Mouse (Mus musculus) CH12.LX (cell line): ENCODE data around the gene Myo15b.

ENCODE experiments used
- BHLHE40 ChIP-seq: IDR thresholded peaks from 2 replicates; pipeline ENCODE4 v1.6.1; 2011; ENCODE audit warnings: mild to moderate bottlenecking, low read depth, low read length, improper control_type of control experiment
- CTCF ChIP-seq, 2 experiments: IDR thresholded peaks in 1 of 2; conservative IDR thresholded peaks in 1 of 2; 2 replicates each; pipeline ENCODE4 v1.5.1; 2011 to 2012; ENCODE audit warnings: low read depth in 2 of 2, low read length in 2 of 2, improper control_type of control experiment in 1 of 2, inconsistent platforms in 1 of 2, mild to moderate bottlenecking in 1 of 2, moderate library complexity in 1 of 2
- POLR2A ChIP-seq: IDR thresholded peaks from 2 replicates; pipeline ENCODE4 v1.6.1; 2011; ENCODE audit warnings: low read depth, mild to moderate bottlenecking, improper control_type of control experiment, low read length
- USF1 ChIP-seq: IDR thresholded peaks from 2 replicates; pipeline ENCODE4 v1.6.1; 2014; ENCODE audit warnings: low read depth, mild to moderate bottlenecking, inconsistent platforms, low read length, improper control_type of control experiment

DNA sequence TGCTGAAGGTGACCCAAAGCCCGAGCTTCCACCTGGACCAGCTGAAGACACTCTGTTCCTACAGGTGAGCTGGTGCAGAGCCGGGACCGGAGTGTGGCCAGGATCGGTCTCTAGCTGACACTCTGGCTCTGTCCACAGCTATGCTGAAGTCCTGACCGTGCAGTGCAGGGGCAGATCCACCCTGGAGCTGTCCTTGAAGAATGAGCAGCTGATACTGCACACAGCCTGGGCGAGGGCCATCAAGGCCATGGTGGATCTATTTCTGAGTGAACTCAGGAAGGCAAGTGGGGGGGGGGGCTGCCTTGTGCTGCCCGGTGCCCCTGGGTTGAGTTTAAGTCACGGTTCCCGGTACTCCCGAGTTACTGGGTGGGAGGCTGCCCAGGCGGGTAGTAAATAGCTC is 28.2 kb downstream of the Myo15b start:
- TF ChIP-seq POLR2A (no peak), BHLHE40 (no peak), USF1 (no peak), CTCF (conservative IDR thresholded peaks at IDR 0.05 in 1 of 2, IDR thresholded peaks at IDR 0.05 in 1 of 2; ENCODE audit: low read depth in 2 of 2, low read length in 2 of 2) (no peak)
